Mouse (Mus musculus): ENCODE measurements at regions not wholly inside any gene's neighbourhood (a gene's known extent, or its start where the extent isn't known, plus 50 kb on each side); places are given as distances from the start of the nearest gene placed in this dataset.

GRCm38 (mm10) chr5:51711860-51712560 is 144.5 kb upstream of the Ppargc1a start:
- no peak for TF ChIP-seq MAFK (IDR thresholded peaks at IDR 0.05; ENCODE audit: insufficient replicate concordance, low read length)
- no peak for TF ChIP-seq POLR2A (IDR thresholded peaks at IDR 0.05; ENCODE audit: low read depth, low read length)
- no peak for TF ChIP-seq USF2 (conservative IDR thresholded peaks at IDR 0.05; ENCODE audit: low read depth, low read length)
- TF ChIP-seq ETS1 (conservative IDR thresholded peaks at IDR 0.05; ENCODE audit: low read depth, low read length) = no peak
- TF ChIP-seq BHLHE40 (IDR thresholded peaks at IDR 0.05; ENCODE audit: low read depth, low read length) = no peak
- no peak for TF ChIP-seq POLR2AphosphoS2 (IDR thresholded peaks at IDR 0.05; ENCODE audit: low read depth, low read length)
- TF ChIP-seq ZNF384 (IDR thresholded peaks at IDR 0.05; ENCODE audit: low read depth, low read length) = no peak
- TF ChIP-seq CTCF (conservative IDR thresholded peaks at IDR 0.05 in 1 of 2, IDR thresholded peaks at IDR 0.05 in 1 of 2; ENCODE audit: low read depth in 2 of 2, low read length in 2 of 2) = no peak
